Mouse (Mus musculus) embryonic fibroblast, embryonic 13.5 days (primary cell): ENCODE measurements around the gene Cpa5.

Source experiments
- CTCF ChIP-seq: IDR thresholded peaks from 2 replicates; pipeline ENCODE4 v1.5.1; 2011; ENCODE audit warnings: mild to moderate bottlenecking, control low read depth, low read length, moderate library complexity, borderline replicate concordance; ENCODE audit not compliant: insufficient read depth
- POLR2A ChIP-seq: IDR thresholded peaks from 2 replicates; pipeline ENCODE4 v1.6.1; 2011; ENCODE audit warnings: low read depth, mild to moderate bottlenecking, control low read depth, low read length, moderate library complexity

DNA sequence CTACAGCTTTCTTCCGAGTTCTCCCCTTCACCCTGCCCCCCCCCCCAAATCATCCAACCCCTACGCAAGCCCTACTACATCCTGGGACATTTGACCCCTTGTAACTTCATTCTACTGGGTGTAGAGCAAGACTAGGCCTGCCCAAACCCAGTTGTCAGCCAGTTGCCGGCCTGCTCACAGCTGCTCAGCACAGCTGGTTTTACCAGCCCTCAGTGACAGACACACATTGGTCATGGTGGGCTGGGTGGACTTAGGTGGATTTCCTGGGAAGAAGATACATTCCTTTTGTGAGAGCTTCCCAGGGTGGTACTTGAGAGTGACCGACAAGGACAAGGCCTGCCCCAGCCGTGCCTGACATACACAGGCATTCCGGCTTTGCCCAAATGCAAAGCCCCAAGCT, 10.2 kb downstream of the Cpa5 start:
- no peak for TF ChIP-seq CTCF
- TF ChIP-seq POLR2A, result no peak
